ENCODE assay signal across 23 mouse cellular contexts in genomic region chr6:4716171-4716570, GRCm38 (mm10).
"Had no signal": no experiment of that assay in that cellular context is flagged by ENCODE, and none has a peak within 500 bp of the region (broad histone marks: within the 10 kb centered on the region; RNA-seq: fewer than 3 reads in every experiment).

No protein-coding gene starts in this region.

- H3K4me3 ChIP-seq: layer of hippocampus, adult 2 months; limb, embryonic 10.5 days; limb, embryonic 13.5 days; liver, embryonic 12.5 days; liver, embryonic 15.5 days; lung, embryonic 15.5 days; megakaryocyte, embryonic 14.5 days; myocyte; neural tube, embryonic 13.5 days; stomach, embryonic 15.5 days had no signal

- H3K4me1 ChIP-seq: limb, embryonic 10.5 days; limb, embryonic 13.5 days; liver, embryonic 12.5 days; liver, embryonic 15.5 days; lung, embryonic 15.5 days; neural tube, embryonic 13.5 days; stomach, embryonic 15.5 days had no signal

- H3K27me3 ChIP-seq: limb, embryonic 13.5 days; liver, embryonic 12.5 days; liver, embryonic 15.5 days; lung, embryonic 15.5 days; megakaryocyte, embryonic 14.5 days; neural tube, embryonic 13.5 days; stomach, embryonic 15.5 days had no signal

- H3K9ac ChIP-seq: limb, embryonic 13.5 days; liver, embryonic 12.5 days; liver, embryonic 15.5 days; lung, embryonic 15.5 days; neural tube, embryonic 13.5 days; stomach, embryonic 15.5 days had no signal

- ATAC-seq: liver, embryonic 12.5 days had no signal

- H3K4me2 ChIP-seq: limb, embryonic 13.5 days; liver, embryonic 12.5 days; liver, embryonic 15.5 days; lung, embryonic 15.5 days; midbrain, embryonic 11.5 days; neural tube, embryonic 13.5 days; stomach, embryonic 15.5 days had no signal

- H3K9me3 ChIP-seq: limb, embryonic 10.5 days; limb, embryonic 13.5 days; liver, embryonic 12.5 days; liver, embryonic 15.5 days; lung, embryonic 15.5 days; megakaryocyte, embryonic 14.5 days; neural tube, embryonic 13.5 days; stomach, embryonic 15.5 days had no signal

- H3K27ac ChIP-seq: kidney, postnatal 0 days; layer of hippocampus, adult 2 months; limb, embryonic 10.5 days; limb, embryonic 13.5 days; liver, embryonic 12.5 days; liver, embryonic 15.5 days; lung, embryonic 15.5 days; neural tube, embryonic 13.5 days; stomach, embryonic 15.5 days had no signal

- DNase-seq: kidney, adult 2 months; kidney, postnatal 25 days; layer of hippocampus, adult 9-11 months; liver; lung, adult 18-20 months; lung, postnatal 10 days; lung, postnatal 36 days; retina, postnatal 1 day; right cerebral cortex, postnatal 25 days; spleen, adult 18-20 months; thymus, postnatal 25 days had no signal

- H3K36me3 ChIP-seq: limb, embryonic 13.5 days; liver, embryonic 12.5 days; liver, embryonic 15.5 days; lung, embryonic 15.5 days; stomach, embryonic 15.5 days had no signal
